In the genomic region with DNA sequence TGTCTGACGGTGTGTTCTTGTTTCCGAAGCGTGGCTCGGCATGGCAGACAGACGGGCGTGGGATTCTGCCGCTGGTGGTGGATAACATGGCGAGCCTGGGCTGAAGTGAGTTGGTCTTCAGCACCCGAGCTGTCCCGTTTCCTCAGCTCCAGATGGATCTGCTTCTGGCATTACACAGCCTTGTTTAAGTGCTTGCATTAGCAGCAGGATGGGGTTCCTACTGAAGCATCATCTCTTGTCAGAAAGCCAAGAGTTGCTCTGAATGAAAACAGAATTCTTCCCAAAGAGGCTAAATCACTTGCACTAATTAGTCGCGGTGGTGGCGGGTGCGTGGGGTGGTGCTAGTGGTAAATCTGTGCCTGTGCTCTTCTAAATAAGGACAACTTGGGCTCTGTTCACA, we compare ENCODE assay signal across 12 mouse cellular contexts. TPM values are rescaled to one million over a fixed set of nuclear protein-coding genes. Genes with fewer than 3 reads are reported as not detected.
A peak's percentile ranks its signal among the peaks of the same experiment; 100 is the strongest.
DNase-seq lines count a peak whose midpoint lies in the region; ATAC-seq and TF ChIP-seq lines count a peak whose summit lies in the region.
"Had no signal": no experiment of that assay in that cellular context is flagged by ENCODE, and none has a peak within 500 bp of the region (broad histone marks: within the 10 kb centered on the region; RNA-seq: fewer than 3 reads in every experiment).

No protein-coding gene starts in this region.

- peak overlapping the region; percentile 60 for H3K27ac ChIP-seq in liver, postnatal 0 days (ENCODE audit: low read depth)
- H3K27ac ChIP-seq in forebrain, postnatal 0 days (ENCODE audit: low read depth, low read length) = no peak overlapping the region
- H3K27ac ChIP-seq: embryonic facial prominence, embryonic 15.5 days; limb, embryonic 15.5 days had no signal

- no peak for DNase-seq in liver, postnatal 0 days
- no peak for DNase-seq in liver
- DNase-seq in forebrain, postnatal 0 days = peak; percentile 54
- peak; percentile 86 for DNase-seq in layer of hippocampus, adult 9-11 months
- DNase-seq in right cerebral cortex, postnatal 36 days (ENCODE audit: low spot score in 2 of 2) = peak; percentile 65 to 74
- no peak for DNase-seq in cerebellum, adult 9-10 months
- DNase-seq in yolk sac, embryonic 10.5 days (ENCODE audit: low spot score) = no peak
- DNase-seq: cerebellum, adult 9-11 months; heart, postnatal 14 days; kidney, adult 18-20 months had no signal

- no peak overlapping the region for H3K4me3 ChIP-seq in liver, postnatal 0 days (ENCODE audit: low read depth, low read length)
- H3K4me3 ChIP-seq in forebrain, postnatal 0 days (ENCODE audit: low read depth, low read length) = no peak overlapping the region
- H3K4me3 ChIP-seq: embryonic facial prominence, embryonic 15.5 days; limb, embryonic 15.5 days had no signal

- H3K36me3 ChIP-seq in liver, postnatal 0 days (replicated peaks; ENCODE audit: insufficient read depth, low read length) = no peaks in the 10 kb centered on the region
- no peaks in the 10 kb centered on the region for H3K36me3 ChIP-seq in forebrain, postnatal 0 days (ENCODE audit: insufficient read depth)
- H3K36me3 ChIP-seq: embryonic facial prominence, embryonic 15.5 days; limb, embryonic 15.5 days had no signal

- peaks cover 16% of the 10 kb centered on the region for H3K4me1 ChIP-seq in liver, postnatal 0 days (ENCODE audit: insufficient read depth)
- 0 out of 2 replicates have a peak, but pooled peaks cover 10% of the 10 kb centered on the region for H3K4me1 ChIP-seq in forebrain, postnatal 0 days (ENCODE audit: insufficient read depth)

- peaks cover 20% of the 10 kb centered on the region for H3K27me3 ChIP-seq in liver, postnatal 0 days (ENCODE audit: insufficient read depth, low read length)
- H3K27me3 ChIP-seq in forebrain, postnatal 0 days (ENCODE audit: insufficient read depth, low read length) = no peaks in the 10 kb centered on the region
- H3K27me3 ChIP-seq: embryonic facial prominence, embryonic 15.5 days; limb, embryonic 15.5 days had no signal

- no peaks in the 10 kb centered on the region for H3K9me3 ChIP-seq in liver, postnatal 0 days (ENCODE audit: low read length)
- H3K9me3 ChIP-seq in forebrain, postnatal 0 days (ENCODE audit: low read length) = no peaks in the 10 kb centered on the region
- H3K9me3 ChIP-seq: embryonic facial prominence, embryonic 15.5 days; limb, embryonic 15.5 days had no signal

- no peak for TF ChIP-seq CTCF in liver, postnatal 0 days (IDR thresholded peaks at IDR 0.05; ENCODE audit: low read depth)
- no peak for TF ChIP-seq CTCF in forebrain, postnatal 0 days (IDR thresholded peaks at IDR 0.05; ENCODE audit: low read depth)

- no peak overlapping the region; the same call in 1 of the 2 replicates for H3K4me2 ChIP-seq in liver, postnatal 0 days (ENCODE audit: low read depth, low read length)
- no peak overlapping the region for H3K4me2 ChIP-seq in forebrain, postnatal 0 days (ENCODE audit: low read depth)
- H3K4me2 ChIP-seq: embryonic facial prominence, embryonic 15.5 days; limb, embryonic 15.5 days had no signal

- H3K9ac ChIP-seq in liver, postnatal 0 days (replicated peaks) = no peak overlapping the region
- H3K9ac ChIP-seq in forebrain, postnatal 0 days = no peak overlapping the region
- H3K9ac ChIP-seq: embryonic facial prominence, embryonic 15.5 days; limb, embryonic 15.5 days had no signal

- TF ChIP-seq EP300 in liver, postnatal 0 days (IDR thresholded peaks at IDR 0.05; ENCODE audit: low read depth) = no peak

- 75% methylated on average over 14 of the region's 14 CpGs for WGBS in liver, postnatal 0 days (ENCODE audit: insufficient replicate concordance)
- WGBS in forebrain, postnatal 0 days = 47% methylated on average over 14 of the region's 14 CpGs

- ATAC-seq in liver, postnatal 0 days = no peak
- peak; percentile 27; the same call in 1 of the 2 replicates for ATAC-seq in forebrain, postnatal 0 days

RNA-seq across cellular contexts. Expression of a gene that starts 5.8 kb away (rescaled TPM):
- polyA plus RNA-seq in liver, postnatal 0 days (2015; fragmentation: Nextera tagmentation; extraction: Ambion mirVana) = 1.3 and 1.6 TPM in 2 replicates
- total RNA-seq in forebrain, postnatal 0 days (2014; rRNA removed) = 14.2 and 18.0 TPM in 2 replicates
- 9.3 and 9.6 TPM in 2 replicates for polyA plus RNA-seq in forebrain, postnatal 0 days (2015; fragmentation: Nextera tagmentation; extraction: Ambion mirVana)

Comparison
In these comparisons a context has a peak if more than half of its experiments do, and no peak if none do; other contexts are left out.
1. DNase-seq: peak in forebrain, postnatal 0 days (single experiment), layer of hippocampus, adult 9-11 months (single experiment) and right cerebral cortex, postnatal 36 days (2 of 2); none in liver, postnatal 0 days (single experiment), liver (single experiment), cerebellum, adult 9-10 months (single experiment) and yolk sac, embryonic 10.5 days (single experiment).